Mouse (Mus musculus) brain, embryonic 18.5 days (tissue): ENCODE measurements around the gene Atp8a1.

Experiments
- DNase-seq: peaks from one replicate; pipeline ENCODE4 v3.0.0-alpha.2; 2012; ENCODE audit warnings: low read depth, low spot score

Gene Atp8a1

GRCm38 (mm10) chr5:67633138-67633782, 214.0 kb downstream of the Atp8a1 start:
- DNase-seq, result no peak

GRCm38 (mm10) chr5:67631261-67631660, 216.0 kb downstream of the Atp8a1 start:
- no peak for DNase-seq

- DNase-seq, result no peak
These were observed 217.4 kb downstream of the Atp8a1 start for GRCm38 (mm10) chr5:67629861-67630260.

GRCm38 (mm10) chr5:67629440-67629839, 217.8 kb downstream of the Atp8a1 start:
- no peak for DNase-seq

GRCm38 (mm10) chr5:67628180-67628940, 218.9 kb downstream of the Atp8a1 start:
- no peak for DNase-seq

DNA sequence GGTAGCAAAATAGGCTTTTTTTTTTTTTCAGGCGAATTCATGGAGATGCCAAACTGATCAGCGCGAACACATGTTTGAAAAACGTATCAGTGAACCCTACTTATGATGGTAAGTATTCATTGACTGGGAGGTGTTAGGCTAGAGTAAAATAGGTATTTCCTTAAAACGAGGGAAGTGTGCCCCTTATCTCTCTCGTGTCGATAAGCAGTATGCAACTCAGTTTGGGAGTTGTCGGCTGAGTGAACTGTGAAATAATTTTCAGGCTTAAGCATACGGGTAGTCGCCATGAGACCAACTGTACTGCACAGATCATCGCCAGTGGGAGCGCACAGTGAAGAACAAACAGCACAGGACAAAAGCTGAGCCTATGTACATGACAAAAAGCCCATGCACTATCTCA, 226.0 kb downstream of the Atp8a1 start:
- DNase-seq, result no peak

GRCm38 (mm10) chr5:67609520-67609837, 237.8 kb downstream of the Atp8a1 start:
- DNase-seq, result no peak

GRCm38 (mm10) chr5:67608674-67609519, 238.3 kb downstream of the Atp8a1 start:
- DNase-seq, result no peak

DNA sequence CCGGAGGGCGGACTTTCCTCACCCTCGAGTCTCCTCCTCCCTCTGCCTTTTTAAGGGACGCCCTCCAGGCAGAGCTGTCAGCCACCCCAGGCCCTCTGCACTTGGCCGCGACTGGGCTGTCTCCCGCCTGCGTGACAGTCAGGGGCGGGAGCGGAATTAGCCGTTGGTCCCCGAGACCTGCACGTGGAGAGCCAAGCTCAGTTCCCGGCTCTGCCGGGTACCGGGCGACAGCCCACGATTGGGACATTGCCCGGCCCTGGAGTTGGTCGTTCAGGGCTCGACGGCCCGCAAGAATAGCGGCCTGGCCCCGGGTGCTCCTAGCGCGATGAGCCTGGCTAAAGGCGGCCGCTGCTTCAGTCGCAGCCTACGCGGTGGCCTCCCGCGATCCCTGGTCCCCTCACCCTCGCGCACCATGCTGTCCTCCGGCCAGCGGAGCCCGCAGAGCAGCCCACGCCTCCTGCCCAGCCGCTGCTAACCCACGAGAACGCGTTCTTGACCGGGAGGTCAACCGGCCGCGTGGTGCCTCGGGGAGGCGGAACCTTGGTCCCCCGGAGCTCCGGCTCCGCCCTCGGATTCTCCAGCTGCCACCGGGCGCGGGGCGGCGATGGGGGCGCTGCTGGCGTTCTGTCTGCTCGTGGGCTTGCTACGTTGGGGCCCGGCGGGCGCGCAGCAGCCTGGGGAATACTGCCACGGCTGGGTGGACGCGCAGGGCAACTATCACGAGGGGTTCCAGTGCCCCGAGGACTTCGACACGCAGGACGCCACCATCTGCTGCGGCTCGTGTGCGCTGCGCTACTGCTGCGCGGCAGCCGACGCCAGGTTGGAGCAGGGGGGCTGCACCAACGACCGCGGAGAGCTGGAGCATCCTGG, 239.2 kb downstream of the Atp8a1 start, which contains the start of gene Shisa3:
Shisa3 (plus strand) TSS at position 79 of the 870 bp plus-strand sequence.
- DNase-seq, result no peak

DNA sequence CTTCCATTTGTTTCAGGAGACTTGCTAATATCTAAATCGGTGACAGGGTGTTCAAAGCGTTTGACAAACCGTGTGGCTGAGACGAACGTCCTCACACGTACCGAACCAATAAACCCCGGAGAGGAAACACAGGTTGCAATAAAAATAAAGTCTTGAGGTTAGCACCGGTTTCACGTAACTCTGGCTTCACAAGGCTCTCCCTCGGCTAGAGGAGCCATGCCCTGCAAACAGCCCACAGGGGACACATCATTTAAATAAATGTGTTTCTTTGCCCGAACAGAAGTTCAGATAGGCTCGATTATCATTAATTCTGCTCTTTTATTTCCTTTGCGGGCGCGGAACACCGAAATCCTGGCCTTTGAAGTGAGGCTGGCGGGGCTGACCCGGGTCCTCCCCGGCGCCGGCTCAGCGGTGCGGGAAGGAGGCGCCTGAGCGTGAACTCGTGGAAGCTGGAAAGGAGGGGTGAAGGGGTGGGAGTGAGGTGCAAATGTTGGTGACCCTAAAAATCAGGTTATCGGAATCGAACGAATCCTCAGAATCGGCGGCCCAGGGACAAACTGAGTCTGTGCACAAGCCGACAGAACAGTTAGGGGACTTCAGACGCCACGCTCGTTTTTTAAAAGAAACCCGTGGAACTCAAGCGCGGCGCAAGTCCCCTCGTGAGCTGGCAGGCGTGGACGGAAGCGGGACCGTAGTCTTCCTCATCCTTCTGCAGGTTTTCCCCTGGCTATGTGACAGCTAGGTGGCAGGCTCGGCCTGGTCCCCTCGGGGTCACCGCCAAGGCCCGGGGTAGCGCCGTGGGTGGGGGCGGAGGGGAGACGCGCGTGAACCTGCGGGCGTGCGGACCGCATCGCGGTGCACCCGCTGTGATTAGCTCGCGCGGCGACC, 240.1 kb downstream of the Atp8a1 start:
- no peak for DNase-seq

- no peak for DNase-seq
These were observed 241.3 kb downstream of the Atp8a1 start for GRCm38 (mm10) chr5:67605951-67606350.

GRCm38 (mm10) chr5:67599935-67600334, 247.3 kb downstream of the Atp8a1 start:
- no peak for DNase-seq

GRCm38 (mm10) chr5:67595629-67596028, 251.6 kb downstream of the Atp8a1 start:
- no peak for DNase-seq

DNA sequence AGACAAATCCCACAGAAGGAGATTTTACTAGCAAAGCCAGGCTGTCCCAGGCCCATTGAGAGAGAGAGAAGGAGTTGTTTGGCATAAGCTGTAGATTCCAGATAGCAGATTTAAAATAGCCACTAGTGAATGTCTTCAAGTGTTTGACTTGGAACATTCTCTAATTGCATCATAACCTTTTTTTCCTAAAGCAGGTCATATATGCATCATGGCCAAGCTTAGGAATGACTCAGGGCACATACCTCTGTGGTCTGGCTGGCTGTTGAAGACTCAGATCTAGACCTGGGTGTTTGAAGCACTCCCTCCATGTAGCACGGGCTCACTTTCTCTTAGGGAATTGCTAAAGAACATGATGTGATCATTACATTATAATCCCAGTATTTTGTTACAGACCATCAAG, 252.2 kb downstream of the Atp8a1 start:
- DNase-seq, result no peak

- no peak for DNase-seq
These were observed 267.3 kb downstream of the Atp8a1 start for GRCm38 (mm10) chr5:67579725-67580633.

DNA sequence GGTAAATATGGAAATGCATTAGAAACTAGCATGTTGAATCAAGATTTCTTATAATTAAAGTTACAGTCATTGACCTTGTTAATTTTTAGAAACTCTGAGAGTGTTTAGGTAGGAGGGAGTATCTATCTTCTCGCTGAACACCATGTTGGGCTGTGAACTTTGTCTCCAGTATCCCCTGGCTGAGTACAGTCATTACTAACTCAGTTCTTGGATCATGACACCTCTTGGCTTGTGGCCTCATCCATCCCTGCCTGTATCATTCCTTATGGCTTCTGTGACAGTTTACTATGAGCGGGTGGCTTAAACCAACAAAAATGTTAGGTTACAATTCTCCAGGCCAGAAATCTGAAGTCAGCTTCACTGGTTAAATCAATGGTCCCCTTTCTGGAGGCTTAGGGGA, 271.5 kb downstream of the Atp8a1 start:
- no peak for DNase-seq

DNA sequence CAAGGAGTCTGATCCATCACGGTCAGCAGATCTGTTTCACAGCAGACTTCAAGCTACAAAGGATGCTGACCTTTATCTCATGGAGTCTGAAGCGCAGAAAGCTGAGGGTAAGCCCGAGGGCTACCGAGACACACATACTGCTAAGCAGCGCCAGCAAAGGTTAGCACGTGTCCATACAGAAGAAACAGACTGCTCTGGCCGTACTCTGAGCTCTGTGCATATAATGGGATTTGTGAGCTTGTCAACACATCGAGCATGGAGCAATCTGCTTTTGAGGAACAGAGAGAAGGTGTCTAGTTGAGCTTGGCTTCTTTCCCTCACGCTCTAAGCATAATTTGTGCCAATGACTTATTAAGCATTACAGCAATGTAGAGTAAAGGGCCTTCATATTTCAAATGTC, 273.2 kb downstream of the Atp8a1 start:
- no peak for DNase-seq

DNA sequence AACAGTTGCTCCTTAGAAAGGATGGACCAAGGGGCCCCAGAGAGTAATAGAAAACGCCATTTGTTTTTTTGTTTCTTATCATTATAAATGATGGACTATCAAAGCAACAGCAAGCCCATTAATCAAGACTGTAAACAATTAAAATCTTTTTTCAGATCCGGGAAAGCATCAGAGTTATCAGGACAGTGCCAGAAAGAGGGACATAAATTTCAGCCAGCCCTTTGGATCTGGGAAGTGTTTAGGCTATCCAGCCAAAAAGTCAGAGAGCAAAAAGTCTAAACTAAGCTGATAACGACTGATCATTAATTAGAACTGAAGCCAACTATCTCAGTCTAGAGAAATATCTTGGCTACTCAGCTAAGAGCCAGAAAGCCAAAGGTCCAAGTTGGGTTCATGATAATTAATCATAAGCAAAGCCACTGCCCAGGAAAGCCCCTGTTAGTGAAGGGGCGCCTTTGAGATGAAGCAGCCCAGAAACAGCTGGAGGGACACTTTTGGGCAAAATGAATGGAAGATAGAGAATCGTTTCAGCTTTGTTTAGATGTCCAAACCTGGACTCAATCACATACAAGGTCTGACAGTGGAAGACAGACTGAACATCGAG, 274.6 kb downstream of the Atp8a1 start:
- no peak for DNase-seq
